Mouse (Mus musculus): ENCODE data around the gene Sema6d.

DNA sequence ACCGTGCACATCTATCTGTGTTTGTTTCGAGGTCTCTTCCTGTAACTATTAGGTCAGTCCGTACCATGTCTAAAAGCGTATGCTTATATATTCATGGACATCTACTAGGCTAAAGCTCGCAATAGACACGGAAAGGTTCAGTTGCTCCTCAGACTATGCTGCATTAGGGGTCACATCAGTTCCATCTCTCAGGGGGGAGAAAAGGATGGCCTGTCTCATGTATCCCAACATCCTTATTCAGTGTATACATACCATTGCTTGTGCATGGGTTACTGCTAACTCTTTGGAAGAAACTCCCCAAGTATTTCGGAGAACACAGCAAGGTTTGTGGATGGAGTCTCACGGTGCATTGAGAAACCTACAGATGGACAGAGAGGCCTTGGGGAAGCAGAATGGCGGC is 571.5 kb downstream of the Sema6d start:
- TF ChIP-seq CTCF (IDR thresholded peaks at IDR 0.05; ENCODE audit: borderline replicate concordance, insufficient read depth, low read length) = no peak
- no peak for TF ChIP-seq POLR2A (IDR thresholded peaks at IDR 0.05; ENCODE audit: low read depth, low read length)
